ENCODE assay signal across 8 mouse cellular contexts in genomic region chr2:65413746-65414145, GRCm38 (mm10). TPM values are rescaled to one million over a fixed set of nuclear protein-coding genes. Genes with fewer than 3 reads are reported as not detected.
DNase-seq lines count a peak whose midpoint lies in the region; ATAC-seq and TF ChIP-seq lines count a peak whose summit lies in the region.

No protein-coding gene starts in this region.

- DNase-seq in cerebellum, adult 11-12 months = no peak
- peak; percentile 65 for DNase-seq in CH12.LX (ENCODE audit: extremely low read depth)
- peak; percentile 85 for DNase-seq in embryo, embryonic 10.5 days (ENCODE audit: low spot score)
- DNase-seq in heart, postnatal 10 days = peak; percentile 48 to 60
- peak; percentile 12 for DNase-seq in left cerebral cortex, postnatal 4 days

- TF ChIP-seq POLR2A in CH12.LX (IDR thresholded peaks at IDR 0.05; ENCODE audit: low read depth, low read length) = no peak

- no peaks in the 10 kb centered on the region for H3K79me2 ChIP-seq in CH12.LX (replicated peaks; ENCODE audit: control insufficient read depth, extremely low read depth, insufficient read depth, poor library complexity, severe bottlenecking)

- no peaks in the 10 kb centered on the region for H3K36me3 ChIP-seq in CH12.LX (replicated peaks in 1 of 2; ENCODE audit: control insufficient read depth in 1 of 2, insufficient read depth in 1 of 2, low read length in 1 of 2)
- no peaks in the 10 kb centered on the region for H3K36me3 ChIP-seq in midbrain, embryonic 13.5 days

- no peak overlapping the region for H3K27ac ChIP-seq in CH12.LX (ENCODE audit: insufficient read depth, low read depth)
- peak overlapping the region; percentile 93 for H3K27ac ChIP-seq in midbrain, embryonic 13.5 days

- WGBS in midbrain, embryonic 13.5 days = 0% methylated on average over 3 of the region's 3 CpGs

- H3K27me3 ChIP-seq in CH12.LX (replicated peaks) = no peaks in the 10 kb centered on the region
- H3K27me3 ChIP-seq in midbrain, embryonic 13.5 days = no peaks in the 10 kb centered on the region

- intact Hi-C loops in heart, postnatal 10 days (cut with DNase I) = loop anchor here (1.0 to 5.0 kb wide), 2 partner anchors 154 to 254 kb away; partner anchors contain the start of gene Scn3a
- intact Hi-C loops in left cerebral cortex, postnatal 4 days (cut with DNase I) = loop anchor here (2.0 kb wide), 1 partner anchor 153 kb away; the partner anchor contains the start of gene Scn3a

- dilution Hi-C loops in CH12.LX (cut with MboI; ENCODE audit: extremely low pct_ligation_motif_present, extremely low pct_unique_long_range_greater_than_20kb, low sequenced_read_pairs) = no loop called here

- peaks cover 0 to 3% of the 10 kb centered on the region in 2 experiments; a peak in 2 of 4 replicates for H3K4me1 ChIP-seq in CH12.LX (ENCODE audit: control insufficient read depth in 1 of 2, insufficient read depth in 2 of 2)
- H3K4me1 ChIP-seq in midbrain, embryonic 13.5 days (replicated peaks) = peaks cover 27% of the 10 kb centered on the region

- peak; percentile 41 to 82; a peak in 2 of 4 replicates for TF ChIP-seq CTCF in CH12.LX (conservative IDR thresholded peaks at IDR 0.05 in 1 of 2, IDR thresholded peaks at IDR 0.05 in 1 of 2; ENCODE audit: low read depth in 2 of 2, low read length in 2 of 2)

- ATAC-seq in cerebellum, adult (ENCODE audit: insufficient number of reproducible peaks, low FRiP score, low TSS enrichment) = peak; percentile 62; the same call in 1 of the 2 replicates
- ATAC-seq in midbrain, embryonic 13.5 days = peak; percentile 61
- ATAC-seq in monocyte, adult 5-6 weeks (replicated peaks; ENCODE audit: insufficient number of reproducible peaks, low FRiP score, low TSS enrichment, poor library complexity, severe bottlenecking) = no peak

- H3K9ac ChIP-seq in CH12.LX (ENCODE audit: insufficient read depth, low read depth) = peak overlapping the region; percentile 76; the same call in 1 of the 2 replicates
- H3K9ac ChIP-seq in midbrain, embryonic 13.5 days (replicated peaks) = peak overlapping the region; percentile 52; the same call in 1 of the 2 replicates

- peak overlapping the region; percentile 100 for H3K4me2 ChIP-seq in CH12.LX (ENCODE audit: insufficient read depth, low read depth, poor library complexity, severe bottlenecking)
- H3K4me2 ChIP-seq in midbrain, embryonic 13.5 days (replicated peaks) = peak overlapping the region; percentile 53

- no peak for TF ChIP-seq EP300 in CH12.LX (IDR thresholded peaks at IDR 0.05; ENCODE audit: low read length)

- TF ChIP-seq RAD21 in CH12.LX (IDR thresholded peaks at IDR 0.05; ENCODE audit: low read depth, low read length) = peak; percentile 87

- H3K9me3 ChIP-seq in CH12.LX (replicated peaks; ENCODE audit: low read length) = peaks cover 7% of the 10 kb centered on the region
- H3K9me3 ChIP-seq in midbrain, embryonic 13.5 days = no peaks in the 10 kb centered on the region

- H3K4me3 ChIP-seq in CH12.LX (replicated peaks in 1 of 3; ENCODE audit: low read depth in 2 of 3, low read length in 2 of 3, poor library complexity in 1 of 3) = peak overlapping the region; percentile 12 to 49 (median 41)
- H3K4me3 ChIP-seq in midbrain, embryonic 13.5 days (replicated peaks) = peak overlapping the region; percentile 26

- in situ Hi-C loops in CH12.LX (cut with MboI; ENCODE audit: low pct_ligation_motif_present, low pct_unique_long_range_greater_than_20kb, low sequenced_read_pairs) = no loop called here

TF ChIP-seq in CH12.LX, 34 proteins besides CTCF, POLR2A, EP300 and RAD21:
- no peak for TF ChIP-seq HCFC1 (IDR thresholded peaks at IDR 0.05; ENCODE audit: low read depth, low read length)
- TF ChIP-seq IRF4 (IDR thresholded peaks at IDR 0.05; ENCODE audit: low read depth, low read length) = no peak
- peak; percentile 27; the same call in 1 of the 2 replicates for TF ChIP-seq JUND (conservative IDR thresholded peaks at IDR 0.05; ENCODE audit: low read depth, low read length)
- no peak for TF ChIP-seq ZKSCAN1 (IDR thresholded peaks at IDR 0.05; ENCODE audit: borderline replicate concordance, low read depth, low read length)
- TF ChIP-seq MEF2A (IDR thresholded peaks at IDR 0.05; ENCODE audit: borderline replicate concordance, low read depth, low read length) = no peak
- TF ChIP-seq SIN3A (IDR thresholded peaks at IDR 0.05; ENCODE audit: low read length) = 0 out of 2 replicates have a peak, but pooled peaks have one; percentile 8
- TF ChIP-seq ZC3H11A (IDR thresholded peaks at IDR 0.05; ENCODE audit: low read depth, low read length) = peak; percentile 42; the same call in 1 of the 2 replicates
- TF ChIP-seq ZMIZ1 (IDR thresholded peaks at IDR 0.05; ENCODE audit: low read depth, low read length) = no peak
- no peak for TF ChIP-seq USF2 (conservative IDR thresholded peaks at IDR 0.05; ENCODE audit: low read depth, low read length)
- TF ChIP-seq NELFE (IDR thresholded peaks at IDR 0.05; ENCODE audit: low read depth, low read length) = no peak
- TF ChIP-seq ELF1 (IDR thresholded peaks at IDR 0.05; ENCODE audit: low read depth, low read length) = 0 out of 2 replicates have a peak, but pooled peaks have one; percentile 2
- TF ChIP-seq MAFK (IDR thresholded peaks at IDR 0.05; ENCODE audit: insufficient replicate concordance, low read length) = no peak
- peak; percentile 89 for TF ChIP-seq SMC3 (IDR thresholded peaks at IDR 0.05; ENCODE audit: low read depth, low read length)
- TF ChIP-seq ZNF384 (IDR thresholded peaks at IDR 0.05; ENCODE audit: low read depth, low read length) = peak; percentile 73
- no peak for TF ChIP-seq GABPA (IDR thresholded peaks at IDR 0.05; ENCODE audit: insufficient replicate concordance, low read depth, low read length)

RNA-seq across cellular contexts. Expression of gene Slc38a11, which starts 49.9 kb away (rescaled TPM):
- not detected in 2 replicates for total RNA-seq in CH12.LX (2012; rRNA removed)
- not detected in 2 replicates for total RNA-seq in CH12.LX (2014; rRNA removed)
- not detected in 2 replicates for polyA plus RNA-seq in CH12.LX (2012; ENCODE audit: insufficient read length, low read depth)
- 1 to 10 TPM; 1.5 to 2.4 TPM for total RNA-seq in heart, postnatal 10 days (2021)
- total RNA-seq in left cerebral cortex, postnatal 4 days (2021) = 1 to 10 TPM; 1.4 to 1.6 TPM
- polyA plus RNA-seq in midbrain, embryonic 13.5 days (2015; fragmentation: Nextera tagmentation; extraction: Ambion mirVana) = 1.9 and 2.8 TPM in 2 replicates
- 0.39 TPM in 1 of 3 replicates, not detected in the others for total RNA-seq in monocyte, adult 5-6 weeks (2017)
